Mouse (Mus musculus): Measurements from ENCODE around the gene Mrgpra9. TPM values are rescaled to one million over a fixed set of nuclear protein-coding genes. Genes with fewer than 3 reads are reported as not detected.
"Not testable (repeated sequence)": the region's sequence is repeated elsewhere in the genome, so short reads cannot be mapped to it uniquely, and the experiment has no call there.

Gene Mrgpra9
- polyA plus RNA-seq (2014; fragmentation: Nextera tagmentation; extraction: Ambion mirVana), result not detected in 2 replicates

DNA sequence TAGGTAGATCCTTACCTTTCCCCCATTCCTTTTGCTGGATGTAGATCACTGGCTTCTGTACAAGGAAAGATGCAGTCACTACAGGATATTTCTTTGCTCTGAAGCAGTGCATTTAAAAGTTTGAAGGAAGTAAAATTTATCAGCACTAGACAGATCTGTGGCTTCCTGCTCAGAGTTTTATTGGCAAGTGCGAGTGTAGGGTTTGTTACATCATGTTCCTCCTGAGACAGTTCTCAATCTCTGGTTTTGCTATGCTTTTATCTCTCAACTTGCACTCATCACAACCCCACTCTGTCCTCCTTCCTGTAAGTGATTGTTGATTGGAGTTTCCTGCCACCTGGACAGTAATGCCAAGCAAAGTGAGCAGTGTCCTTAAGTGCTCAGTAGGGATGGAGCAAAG is at the start of gene Mrgpra9:
Gene Mrgpra9, minus strand, starts transcription at position 79 of the 400 bp plus-strand sequence.
- Histone ChIP-seq H3K4me2 (ENCODE audit: low read depth, low read length) (no peak within 1 kb of the TSS), H3K36me3 (ENCODE audit: control insufficient read depth, insufficient read depth, low read length) (no peaks in the 10 kb centered on the region), H3K4me1 (ENCODE audit: control insufficient read depth, insufficient read depth, low read length) (no peaks in the 10 kb centered on the region), H3K9ac (ENCODE audit: low read depth, low read length) (no peak within 1 kb of the TSS), H3K4me3 (ENCODE audit: low read depth, low read length) (no peak within 1 kb of the TSS), H3K27ac (replicated peaks; ENCODE audit: low read depth, low read length) (no peak within 1 kb of the TSS), H3K9me3 (ENCODE audit: control insufficient read depth, low read length) (0 out of 2 replicates have a peak, but pooled peaks cover 1% of the 10 kb centered on the region), H3K27me3 (replicated peaks; ENCODE audit: control insufficient read depth, insufficient read depth, low read length) (no peaks in the 10 kb centered on the region)
- no peak for ATAC-seq (ENCODE audit: low read depth)
- no peak for DNase-seq (ENCODE audit: low spot score)
- 77% methylated on average over 1 of the region's 1 CpGs for WGBS

DNA sequence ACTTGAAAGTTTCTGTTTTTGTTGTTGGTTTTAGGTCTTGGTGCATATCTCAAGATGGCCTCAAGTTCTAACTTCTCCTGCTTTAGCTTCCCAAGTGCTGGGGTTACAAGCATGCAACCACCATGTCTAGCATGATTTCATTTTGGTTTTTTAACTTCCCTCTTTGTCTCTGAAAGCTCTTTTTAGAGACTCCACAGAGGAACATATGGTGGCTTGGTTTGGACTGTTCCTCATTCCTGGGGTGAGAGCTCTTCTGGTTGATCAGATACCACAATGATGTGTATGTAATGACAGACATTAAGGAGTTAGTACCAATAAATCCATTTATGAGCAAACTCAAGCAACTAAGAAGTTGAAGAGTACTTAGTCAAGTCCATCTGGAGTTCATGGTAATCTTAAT is 47.0 kb upstream of the Mrgpra9 start:
- H3K27ac ChIP-seq (replicated peaks; ENCODE audit: low read depth, low read length); DNase-seq (ENCODE audit: low spot score); H3K36me3 ChIP-seq (ENCODE audit: control insufficient read depth, insufficient read depth, low read length); H3K4me1 ChIP-seq (ENCODE audit: control insufficient read depth, insufficient read depth, low read length); ATAC-seq (ENCODE audit: low read depth); H3K9ac ChIP-seq (ENCODE audit: low read depth, low read length); H3K9me3 ChIP-seq (ENCODE audit: control insufficient read depth, low read length); H3K4me3 ChIP-seq (ENCODE audit: low read depth, low read length); H3K27me3 ChIP-seq (replicated peaks; ENCODE audit: control insufficient read depth, insufficient read depth, low read length); H3K4me2 ChIP-seq (ENCODE audit: low read depth, low read length): not testable (repeated sequence)

DNA sequence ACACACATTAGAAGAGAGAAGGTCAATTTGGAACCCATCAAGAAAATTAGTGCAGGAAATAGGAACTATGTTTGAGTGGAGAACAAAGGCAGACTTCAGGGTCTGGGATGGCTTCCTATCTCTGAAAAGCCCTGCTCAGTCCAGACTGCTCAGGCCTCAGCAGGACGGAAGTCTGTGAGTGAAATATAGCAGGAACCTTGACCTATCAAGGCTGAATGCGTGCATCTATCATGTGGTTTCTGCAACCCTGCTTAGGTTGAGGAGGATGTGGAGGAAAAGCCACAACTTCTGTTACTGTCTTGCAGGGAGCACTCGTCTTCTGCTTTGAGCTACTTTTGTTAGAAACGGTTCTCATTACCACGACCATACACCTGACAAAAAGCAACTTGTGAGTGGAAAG is 18.9 kb upstream of the Mrgpra9 start:
- H3K9ac ChIP-seq (ENCODE audit: low read depth, low read length), result not testable (repeated sequence)
- WGBS, result 85% methylated on average over 5 of the region's 5 CpGs

DNA sequence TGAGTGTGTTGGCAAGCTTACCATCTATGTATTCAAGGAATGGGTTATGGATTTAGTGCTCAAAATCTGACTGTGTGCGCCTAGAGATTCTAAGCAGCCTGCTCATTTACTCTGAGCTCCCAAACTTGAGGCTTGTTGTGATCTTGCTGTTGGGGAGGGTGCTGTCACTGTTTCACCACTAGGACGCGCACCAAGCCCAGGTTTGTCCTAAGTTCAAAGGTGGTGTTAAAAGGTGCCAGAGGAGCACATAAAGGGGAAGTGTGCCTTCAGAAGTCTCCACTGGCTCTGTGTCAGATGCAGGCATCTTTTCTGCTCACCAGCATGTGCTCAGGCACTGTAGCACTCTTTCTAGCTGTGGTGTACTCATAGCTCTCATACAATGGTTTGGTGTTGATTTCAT is 8.0 kb downstream of the Mrgpra9 start:
- ATAC-seq (ENCODE audit: low read depth), result no peak
- H3K27ac ChIP-seq (replicated peaks; ENCODE audit: low read depth, low read length), result no peak overlapping the region
- H3K27me3 ChIP-seq (replicated peaks; ENCODE audit: control insufficient read depth, insufficient read depth, low read length), result no peaks in the 10 kb centered on the region
- 51% methylated on average over 3 of the region's 3 CpGs for WGBS
- no peak overlapping the region for H3K9ac ChIP-seq (ENCODE audit: low read depth, low read length)
- 0 out of 2 replicates have a peak, but pooled peaks cover 4% of the 10 kb centered on the region for H3K9me3 ChIP-seq (ENCODE audit: control insufficient read depth, low read length)
- no peak overlapping the region for H3K4me2 ChIP-seq (ENCODE audit: low read depth, low read length)
- no peaks in the 10 kb centered on the region for H3K4me1 ChIP-seq (ENCODE audit: control insufficient read depth, insufficient read depth, low read length)
- DNase-seq (ENCODE audit: low spot score), result no peak
- no peaks in the 10 kb centered on the region for H3K36me3 ChIP-seq (ENCODE audit: control insufficient read depth, insufficient read depth, low read length)
- no peak overlapping the region for H3K4me3 ChIP-seq (ENCODE audit: low read depth, low read length)

More for the DNA sequence above, 18.9 kb upstream of the Mrgpra9 start:
- ATAC-seq (ENCODE audit: low read depth); H3K4me2 ChIP-seq (ENCODE audit: low read depth, low read length); H3K27me3 ChIP-seq (replicated peaks; ENCODE audit: control insufficient read depth, insufficient read depth, low read length); H3K9me3 ChIP-seq (ENCODE audit: control insufficient read depth, low read length); H3K4me3 ChIP-seq (ENCODE audit: low read depth, low read length); H3K27ac ChIP-seq (replicated peaks; ENCODE audit: low read depth, low read length); H3K36me3 ChIP-seq (ENCODE audit: control insufficient read depth, insufficient read depth, low read length); DNase-seq (ENCODE audit: low spot score); H3K4me1 ChIP-seq (ENCODE audit: control insufficient read depth, insufficient read depth, low read length): not testable (repeated sequence)

DNA sequence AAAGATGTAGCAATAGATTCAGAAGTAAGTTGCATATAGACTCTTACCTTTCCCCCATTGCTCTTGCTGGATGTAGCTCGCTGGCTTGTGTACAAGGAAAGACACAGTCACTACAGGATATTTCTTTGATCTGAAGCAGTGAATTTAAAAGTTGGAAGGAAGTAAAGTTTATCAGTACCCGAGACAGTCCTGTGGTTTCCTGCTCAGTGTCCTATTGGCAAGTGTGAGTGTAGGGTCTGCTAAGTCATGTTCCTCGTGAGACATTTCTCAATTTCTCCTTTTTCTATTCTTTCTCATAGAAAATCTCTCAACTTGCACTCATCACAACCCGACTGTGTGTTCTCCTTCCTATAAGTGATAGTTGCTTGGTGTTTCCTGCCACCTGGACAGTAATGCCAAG is 47.8 kb downstream of the Mrgpra9 start, which contains the start of gene Mrgpra6:
Gene Mrgpra6, minus strand, starts transcription at position 91 of the 400 bp plus-strand sequence.
- Histone ChIP-seq H3K27me3 (replicated peaks; ENCODE audit: control insufficient read depth, insufficient read depth, low read length) (no peaks in the 10 kb centered on the region), H3K9me3 (ENCODE audit: control insufficient read depth, low read length) (no peaks in the 10 kb centered on the region), H3K4me1 (ENCODE audit: control insufficient read depth, insufficient read depth, low read length) (no peaks in the 10 kb centered on the region), H3K4me2 (ENCODE audit: low read depth, low read length) (no peak within 1 kb of the TSS), H3K27ac (replicated peaks; ENCODE audit: low read depth, low read length) (no peak within 1 kb of the TSS), H3K36me3 (ENCODE audit: control insufficient read depth, insufficient read depth, low read length) (no peaks in the 10 kb centered on the region), H3K9ac (ENCODE audit: low read depth, low read length) (no peak within 1 kb of the TSS), H3K4me3 (ENCODE audit: low read depth, low read length) (no peak within 1 kb of the TSS)
- WGBS, result 62% methylated on average over 4 of the region's 4 CpGs
- DNase-seq (ENCODE audit: low spot score), result no peak
- no peak for ATAC-seq (ENCODE audit: low read depth)

DNA sequence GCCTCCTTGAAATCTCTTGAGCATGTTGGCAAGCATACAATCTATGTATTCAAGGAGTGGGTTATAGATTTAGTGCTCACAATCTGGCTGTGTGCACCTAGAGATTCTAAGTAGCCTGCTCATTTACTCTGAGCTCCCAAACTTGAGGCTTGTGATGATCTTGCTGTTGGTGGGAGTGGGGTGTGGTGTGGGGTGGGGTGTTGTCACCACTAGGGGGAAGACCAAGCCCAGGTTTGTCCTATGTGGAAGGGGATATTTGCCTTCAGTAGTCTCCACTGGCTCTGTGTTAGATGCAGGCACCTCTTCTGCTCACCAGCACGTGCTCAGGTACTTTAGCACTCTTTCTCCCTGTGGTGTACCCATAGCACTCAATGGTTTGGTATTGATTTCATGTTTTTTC is 57.4 kb downstream of the Mrgpra9 start:
- H3K9ac ChIP-seq (ENCODE audit: low read depth, low read length), result no peak overlapping the region
- H3K27me3 ChIP-seq (replicated peaks; ENCODE audit: control insufficient read depth, insufficient read depth, low read length), result no peaks in the 10 kb centered on the region
- H3K36me3 ChIP-seq (ENCODE audit: control insufficient read depth, insufficient read depth, low read length), result no peaks in the 10 kb centered on the region
- 71% methylated on average over 1 of the region's 1 CpGs for whole genome bisulfite sequencing
- no peaks in the 10 kb centered on the region for H3K4me1 ChIP-seq (ENCODE audit: control insufficient read depth, insufficient read depth, low read length)
- ATAC-seq (ENCODE audit: low read depth) (no peak), DNase-seq (ENCODE audit: low spot score) (no peak)
- H3K27ac ChIP-seq (replicated peaks; ENCODE audit: low read depth, low read length), result no peak overlapping the region
- H3K4me2 ChIP-seq (ENCODE audit: low read depth, low read length), result no peak overlapping the region
- H3K4me3 ChIP-seq (ENCODE audit: low read depth, low read length), result no peak overlapping the region
- no peaks in the 10 kb centered on the region for H3K9me3 ChIP-seq (ENCODE audit: control insufficient read depth, low read length)

Other genes with a start within 250 kb of the Mrgpra9 start
- 22.1 and 23.1 TPM in 2 replicates for gene Spty2d1, start 244.4 kb downstream of the Mrgpra9 start, polyA plus RNA-seq (2014; fragmentation: Nextera tagmentation; extraction: Ambion mirVana)
- gene Tmem86a, start 202.2 kb downstream of the Mrgpra9 start, polyA plus RNA-seq (2014; fragmentation: Nextera tagmentation; extraction: Ambion mirVana), result 19.6 and 25.9 TPM in 2 replicates
- gene Ptpn5, start 119.2 kb downstream of the Mrgpra9 start, polyA plus RNA-seq (2014; fragmentation: Nextera tagmentation; extraction: Ambion mirVana), result 2.0 and 3.0 TPM in 2 replicates
- not detected in 2 replicates for gene Mrgpra6, start 47.9 kb downstream of the Mrgpra9 start, polyA plus RNA-seq (2014; fragmentation: Nextera tagmentation; extraction: Ambion mirVana)
- gene Mrgpra1, start 101.4 kb upstream of the Mrgpra9 start, polyA plus RNA-seq (2014; fragmentation: Nextera tagmentation; extraction: Ambion mirVana), result 0.15 and 0.20 TPM in 2 replicates
- 0.14 TPM in 1 of 2 replicates, not detected in the other for gene Mrgpra2a, start 199.3 kb upstream of the Mrgpra9 start, polyA plus RNA-seq (2014; fragmentation: Nextera tagmentation; extraction: Ambion mirVana)